Mouse (Mus musculus) C2C12 (cell line): ENCODE results near the gene Rbpms2. TPM values are rescaled to one million over a fixed set of nuclear protein-coding genes. Genes with fewer than 3 reads are reported as not detected.
"Not testable (repeated sequence)": the region's sequence is repeated elsewhere in the genome, so short reads cannot be mapped to it uniquely, and the experiment has no call there.

ENCODE experiments used
- H3K27me3 ChIP-seq: one replicate; pipeline ENCODE4 v1.6.1; 2011; ENCODE audit not compliant: control insufficient read depth, insufficient read depth, insufficient read length
- H3K36me3 ChIP-seq: one replicate; pipeline ENCODE4 v1.6.1; 2011; ENCODE audit not compliant: control insufficient read depth, insufficient read depth
- H3K4me3 ChIP-seq: one replicate; pipeline ENCODE4 v1.5.1; 2011; ENCODE audit warnings: mild to moderate bottlenecking, control low read depth; ENCODE audit not compliant: poor library complexity, insufficient read depth, severe bottlenecking
- H3K79me2 ChIP-seq: one replicate; pipeline ENCODE4 v1.6.1; 2011; ENCODE audit not compliant: control insufficient read depth, insufficient read depth
- H3K79me3 ChIP-seq: one replicate; pipeline ENCODE4 v1.6.1; 2011; ENCODE audit warnings: low read depth, control low read depth
- H3ac ChIP-seq: one replicate; pipeline ENCODE3; 2011; ENCODE audit warnings: low read depth; ENCODE audit not compliant: control insufficient read depth, insufficient read length
- CEBPB ChIP-seq: IDR thresholded peaks from one replicate; pipeline ENCODE4 v1.6.1; 2011; ENCODE audit warnings: low read depth, mild to moderate bottlenecking, control low read depth, moderate library complexity
- CTCF ChIP-seq: IDR thresholded peaks from one replicate; pipeline ENCODE4 v1.5.1; 2011; ENCODE audit not compliant: control insufficient read depth, insufficient read depth, insufficient read length
- FOSL1 ChIP-seq: IDR thresholded peaks from one replicate; pipeline ENCODE4 v1.8.0; 2011; ENCODE audit warnings: mild to moderate bottlenecking, low read length; ENCODE audit not compliant: poor library complexity, insufficient read depth, severe bottlenecking
- MAX ChIP-seq: IDR thresholded peaks from one replicate; pipeline ENCODE4 v1.6.1; 2011; ENCODE audit warnings: mild to moderate bottlenecking, control low read depth
- MYOD1 ChIP-seq: IDR thresholded peaks from one replicate; pipeline ENCODE4 v1.6.1; 2011; ENCODE audit warnings: low read depth; ENCODE audit not compliant: control insufficient read depth, insufficient read length
- MYOG ChIP-seq: IDR thresholded peaks from one replicate; pipeline ENCODE4 v1.6.1; 2011; ENCODE audit not compliant: control insufficient read depth, insufficient read length; ENCODE audit errors: extremely low read depth
- USF1 ChIP-seq: IDR thresholded peaks from one replicate; pipeline ENCODE4 v1.6.1; 2011; ENCODE audit warnings: low read depth, mild to moderate bottlenecking, control low read depth, moderate library complexity
- polyA plus RNA-seq: library from polyadenylated mRNA; unstranded; fragments of >200 nt; fragmentation: generic; extraction: Trizol; gene quantifications from one replicate; pipeline ENCODE4 v1.2.1, GENCODE M21; 2012; ENCODE audit warnings: missing spikeins

The Rbpms2 gene
- polyA plus RNA-seq, 1 experiment: 41.3 TPM

- TF ChIP-seq CEBPB (no peak), MAX (no peak), CTCF (no peak), USF1 (no peak), FOSL1 (no peak), MYOG (no peak), MYOD1 (no peak)
- Histone ChIP-seq H3K79me2 (peaks cover 21% of the 10 kb centered on the region), H3K4me3 (no peak overlapping the region), H3K79me3 (no peaks in the 10 kb centered on the region), H3K27me3 (no peaks in the 10 kb centered on the region), H3K36me3 (peaks cover 18% of the 10 kb centered on the region), H3ac (no peak overlapping the region)
Observed at GRCm38 (mm10) chr9:65684704-65685103, 55.3 kb downstream of the Rbpms2 start.

- H3K27me3 ChIP-seq, H3K79me3 ChIP-seq, H3K79me2 ChIP-seq, H3ac ChIP-seq, H3K4me3 ChIP-seq: not testable (repeated sequence)
- peaks cover 37% of the 10 kb centered on the region for H3K36me3 ChIP-seq
Observed at GRCm38 (mm10) chr9:65689869-65690268, 60.4 kb downstream of the Rbpms2 start.

- H3ac ChIP-seq: no peak overlapping the region
- H3K4me3 ChIP-seq: no peak overlapping the region
- no peaks in the 10 kb centered on the region for H3K79me2 ChIP-seq
- H3K79me3 ChIP-seq: no peaks in the 10 kb centered on the region
- TF ChIP-seq MYOD1 (no peak), CTCF (no peak), MYOG (no peak), FOSL1 (no peak), MAX (no peak), USF1 (no peak), CEBPB (no peak)
- peaks cover 48% of the 10 kb centered on the region for H3K36me3 ChIP-seq
- no peaks in the 10 kb centered on the region for H3K27me3 ChIP-seq
Observed at GRCm38 (mm10) chr9:65692466-65692865, 63.0 kb downstream of the Rbpms2 start.

- H3K79me3 ChIP-seq: no peaks in the 10 kb centered on the region
- no peak for TF ChIP-seq FOSL1
- TF ChIP-seq USF1: no peak
- no peak for TF ChIP-seq CEBPB
- TF ChIP-seq MYOG: no peak
- H3K79me2 ChIP-seq: no peaks in the 10 kb centered on the region
- H3ac ChIP-seq: no peak overlapping the region
- H3K27me3 ChIP-seq: no peaks in the 10 kb centered on the region
- H3K4me3 ChIP-seq: no peak overlapping the region
- H3K36me3 ChIP-seq: peaks cover 44% of the 10 kb centered on the region
Observed at GRCm38 (mm10) chr9:65692959-65693603, 63.6 kb downstream of the Rbpms2 start.

- Histone ChIP-seq H3K4me3 (no peak overlapping the region), H3K79me2 (no peaks in the 10 kb centered on the region), H3K79me3 (no peaks in the 10 kb centered on the region), H3K27me3 (no peaks in the 10 kb centered on the region), H3K36me3 (peaks cover 36% of the 10 kb centered on the region), H3ac (no peak overlapping the region)
- no peak for TF ChIP-seq MAX
- no peak for TF ChIP-seq FOSL1
- no peak for TF ChIP-seq CTCF
- TF ChIP-seq MYOD1: no peak
- TF ChIP-seq MYOG: no peak
- TF ChIP-seq USF1: no peak
- no peak for TF ChIP-seq CEBPB
Observed at GRCm38 (mm10) chr9:65695646-65696045, 66.2 kb downstream of the Rbpms2 start.

GRCm38 (mm10) chr9:65696337-65696736 lies 66.9 kb downstream of the Rbpms2 start:
- TF ChIP-seq MAX: no peak
- TF ChIP-seq CEBPB: no peak
- no peak for TF ChIP-seq CTCF
- no peak for TF ChIP-seq MYOG
- no peak for TF ChIP-seq MYOD1
- no peak for TF ChIP-seq USF1
- TF ChIP-seq FOSL1: no peak
- Histone ChIP-seq H3K4me3 (no peak overlapping the region), H3K79me2 (no peaks in the 10 kb centered on the region), H3ac (no peak overlapping the region), H3K36me3 (peaks cover 31% of the 10 kb centered on the region), H3K79me3 (no peaks in the 10 kb centered on the region), H3K27me3 (no peaks in the 10 kb centered on the region)
